Mouse (Mus musculus): ENCODE data around the gene Sowahb. TPM values are rescaled to one million over a fixed set of nuclear protein-coding genes. Genes with fewer than 3 reads are reported as not detected.

Sowahb gene
- polyA plus RNA-seq (2015; fragmentation: Nextera tagmentation; extraction: Ambion mirVana), result 0.09 and 0.25 TPM in 2 replicates

DNA sequence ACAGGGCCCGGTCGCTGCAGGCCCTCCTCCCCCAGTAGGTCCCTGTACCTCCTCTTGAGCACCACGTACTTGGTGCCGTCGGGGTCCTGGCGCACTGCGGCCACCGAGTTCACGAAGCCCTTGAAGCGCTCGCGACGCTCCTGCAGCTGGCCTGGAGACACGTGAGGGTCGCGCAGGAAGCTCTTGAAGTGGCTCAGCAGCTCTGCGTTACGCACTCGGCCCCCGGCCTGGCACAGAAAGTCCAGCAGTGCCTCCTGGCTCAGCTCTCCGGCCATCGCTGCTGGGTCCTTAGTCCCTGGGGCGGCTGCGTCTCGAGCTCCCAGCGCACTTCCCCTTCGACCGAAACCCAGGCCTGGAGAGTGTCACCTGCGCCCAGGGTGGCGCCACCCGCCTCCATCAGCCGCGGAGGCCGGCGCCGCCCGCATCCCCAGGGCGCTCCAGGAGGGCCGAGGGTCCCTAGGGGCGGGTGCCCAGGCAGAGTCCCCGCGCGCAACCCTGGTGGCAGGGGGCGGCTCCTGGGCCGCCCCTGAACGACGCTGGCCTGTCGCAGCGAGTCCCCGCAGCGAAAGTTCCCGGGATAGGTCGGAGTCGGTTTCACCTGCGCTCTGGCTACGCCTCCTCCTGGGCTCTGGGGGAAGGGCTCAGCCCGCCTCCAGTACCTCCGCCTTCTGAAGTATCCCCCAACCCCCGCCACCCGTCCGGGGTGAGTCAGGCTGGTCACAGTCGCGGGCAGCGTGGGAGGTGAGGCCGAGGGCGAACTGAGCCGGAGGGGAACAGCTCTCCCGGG lies at the start of gene Sowahb:
Sowahb (minus strand) TSS at position 439 of the 787 bp plus-strand sequence.
- Histone ChIP-seq H3K9ac (peak within 1 kb of the TSS; percentile 51), H3K27me3 (peaks cover 78% of the 10 kb centered on the region), H3K36me3 (no peaks in the 10 kb centered on the region), H3K4me3 (peak within 1 kb of the TSS; percentile 64), H3K4me2 (peak within 1 kb of the TSS; percentile 100), H3K27ac (no peak within 1 kb of the TSS), H3K4me1 (replicated peaks) (peaks cover 22% of the 10 kb centered on the region), H3K9me3 (replicated peaks) (no peaks in the 10 kb centered on the region)
- under 1% methylated on average over 68 of the region's 68 CpGs for WGBS
- peak; percentile 65 for ATAC-seq (replicated peaks; ENCODE audit: insufficient number of reproducible peaks, insufficient read depth, low FRiP score, low read depth)

DNA sequence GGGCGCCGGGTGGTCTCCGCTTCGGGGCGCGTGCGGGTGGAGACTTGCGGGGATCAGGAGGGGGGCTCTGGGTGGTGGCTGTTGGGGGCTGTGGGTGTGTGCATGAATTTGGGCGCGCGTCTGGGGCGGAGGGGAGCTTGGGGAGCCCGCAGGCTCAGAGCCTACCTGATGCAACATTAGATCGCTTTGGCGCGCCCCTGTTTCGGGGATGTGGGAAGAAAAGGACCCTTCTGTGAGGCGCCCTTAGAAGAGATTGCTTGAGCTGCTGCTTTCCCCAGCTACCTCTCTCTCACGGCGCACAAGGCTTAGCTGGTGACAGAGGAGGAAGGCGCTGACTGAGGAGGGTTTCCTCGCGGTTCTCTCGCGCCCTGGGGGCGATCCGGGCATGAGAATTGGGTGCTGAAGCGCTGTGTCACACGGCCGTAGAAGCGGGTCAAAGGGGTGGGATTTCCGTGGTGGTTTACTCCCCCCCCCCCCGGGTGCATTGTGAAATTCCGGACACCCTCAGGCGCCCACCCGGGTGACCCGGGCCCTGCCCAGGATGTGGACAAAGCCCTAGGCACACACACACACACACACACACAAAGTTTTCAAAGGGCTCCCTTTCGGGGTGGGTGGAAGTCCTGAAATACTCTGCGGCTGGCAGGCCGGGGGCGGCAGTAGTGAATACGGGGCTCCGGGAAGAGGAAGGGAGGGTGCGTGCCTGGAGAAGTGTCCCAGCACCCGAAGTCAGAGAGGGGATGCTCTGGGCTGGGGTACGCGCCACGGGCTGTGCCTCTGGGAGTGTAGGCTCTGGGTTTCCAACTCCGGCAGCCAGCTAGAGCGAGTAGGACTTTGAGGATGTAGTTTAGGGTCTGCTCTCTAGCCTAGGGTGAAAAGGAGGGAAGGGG lies 49.1 kb upstream of the Sowahb start:
- no peaks in the 10 kb centered on the region for H3K27me3 ChIP-seq

DNA sequence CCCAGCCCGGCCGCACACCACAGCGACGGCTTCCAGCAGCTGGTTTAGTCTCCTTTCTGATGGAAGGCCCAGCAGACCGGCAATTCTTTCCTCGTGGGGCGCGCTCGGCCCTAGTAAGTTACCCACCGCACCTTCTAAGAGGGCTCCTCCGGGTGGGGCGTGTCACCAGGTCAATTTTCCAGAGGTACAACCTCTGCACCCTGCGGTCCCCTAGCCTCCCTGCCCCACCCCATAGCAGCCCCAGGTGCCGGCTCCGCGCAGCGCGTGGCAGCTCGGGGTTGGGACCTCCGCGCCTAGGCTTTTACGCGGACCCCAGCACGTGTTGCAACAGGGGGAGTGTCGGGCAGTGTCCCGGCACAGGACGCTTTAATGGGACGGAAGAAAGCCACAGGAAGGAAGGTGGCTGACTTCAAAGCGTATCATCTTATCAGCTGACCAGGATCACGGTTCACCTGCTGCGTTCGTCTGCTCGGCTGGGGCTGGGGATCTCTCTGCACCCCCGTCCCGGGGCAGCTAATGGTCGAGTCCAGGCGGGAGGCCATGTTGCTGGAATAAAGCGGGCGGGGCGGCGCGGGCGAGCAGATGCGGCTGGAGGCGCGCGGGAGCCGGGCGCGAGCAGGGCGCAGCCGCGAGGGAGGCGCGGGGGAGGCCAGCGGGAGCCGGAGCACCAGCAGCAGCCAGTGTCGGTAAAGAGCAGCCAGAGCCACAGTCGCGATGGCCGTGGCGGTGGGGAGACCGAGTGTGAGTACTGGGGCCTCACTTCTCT lies 48.2 kb upstream of the Sowahb start, which contains the start of gene Sept11:
Sept11 (plus strand) TSS at position 581 of the 766 bp plus-strand sequence.
- Histone ChIP-seq H3K27ac (peak within 1 kb of the TSS; percentile 86), H3K4me2 (peak within 1 kb of the TSS; percentile 94), H3K27me3 (no peaks in the 10 kb centered on the region), H3K9ac (peak within 1 kb of the TSS; percentile 81), H3K9me3 (replicated peaks) (no peaks in the 10 kb centered on the region), H3K36me3 (no peaks in the 10 kb centered on the region), H3K4me3 (peak within 1 kb of the TSS; percentile 77), H3K4me1 (replicated peaks) (peaks cover 42% of the 10 kb centered on the region)
- WGBS, result under 1% methylated on average over 63 of the region's 63 CpGs
- ATAC-seq (replicated peaks; ENCODE audit: insufficient number of reproducible peaks, insufficient read depth, low FRiP score, low read depth), result peak; percentile 89

More for the DNA sequence above, 49.1 kb upstream of the Sowahb start:
- peak overlapping the region; percentile 94 for H3K4me2 ChIP-seq
- WGBS, result under 1% methylated on average over 50 of the region's 50 CpGs
- no peaks in the 10 kb centered on the region for H3K36me3 ChIP-seq
- no peaks in the 10 kb centered on the region for H3K9me3 ChIP-seq (replicated peaks)
- ATAC-seq (replicated peaks; ENCODE audit: insufficient number of reproducible peaks, insufficient read depth, low FRiP score, low read depth), result peak; percentile 31
- peaks cover 51% of the 10 kb centered on the region for H3K4me1 ChIP-seq (replicated peaks)
- peak overlapping the region; percentile 77 for H3K4me3 ChIP-seq
- peak overlapping the region; percentile 81 for H3K9ac ChIP-seq
- H3K27ac ChIP-seq, result peak overlapping the region; percentile 86

DNA sequence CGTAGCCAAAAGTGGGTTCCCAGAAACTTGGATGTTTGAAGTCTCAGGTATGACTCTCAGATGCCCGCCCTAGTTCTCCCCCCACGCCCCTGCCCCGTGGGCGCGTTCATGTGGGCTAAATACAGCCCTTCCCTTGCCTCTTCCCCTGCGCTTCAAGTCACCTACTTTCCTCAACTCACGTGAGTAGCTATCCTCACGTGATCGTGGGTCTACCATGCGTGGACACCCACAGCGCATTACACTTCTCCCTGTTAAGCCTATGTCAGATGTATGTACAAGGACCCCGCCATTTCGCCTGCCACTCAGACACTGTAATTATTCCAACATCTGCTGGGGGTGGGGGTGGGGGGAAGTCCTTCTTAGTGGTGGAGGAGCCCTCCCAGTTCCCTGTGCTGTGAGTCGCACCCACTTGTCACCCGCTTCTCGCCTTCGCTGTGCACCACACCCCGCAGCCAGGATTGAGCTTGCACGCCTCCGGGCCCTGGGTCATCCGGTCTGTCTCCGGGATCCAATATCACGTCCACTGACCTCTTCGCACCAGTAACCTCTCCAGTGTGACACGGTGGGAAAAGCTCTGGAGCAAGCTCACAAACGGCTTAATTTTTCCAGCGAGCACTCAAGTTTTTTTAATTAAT lies 47.4 kb upstream of the Sowahb start:
- peak; percentile 15; the same call in 1 of the 2 replicates for ATAC-seq (replicated peaks; ENCODE audit: insufficient number of reproducible peaks, insufficient read depth, low FRiP score, low read depth)
- peak overlapping the region; percentile 86 for H3K27ac ChIP-seq
- H3K4me3 ChIP-seq, result peak overlapping the region; percentile 77
- H3K4me1 ChIP-seq (replicated peaks), result peaks cover 37% of the 10 kb centered on the region
- peak overlapping the region; percentile 81 for H3K9ac ChIP-seq
- no peaks in the 10 kb centered on the region for H3K27me3 ChIP-seq
- peak overlapping the region; percentile 94 for H3K4me2 ChIP-seq
- no peaks in the 10 kb centered on the region for H3K9me3 ChIP-seq (replicated peaks)
- no peaks in the 10 kb centered on the region for H3K36me3 ChIP-seq
- WGBS, result 3% methylated on average over 28 of the region's 28 CpGs

DNA sequence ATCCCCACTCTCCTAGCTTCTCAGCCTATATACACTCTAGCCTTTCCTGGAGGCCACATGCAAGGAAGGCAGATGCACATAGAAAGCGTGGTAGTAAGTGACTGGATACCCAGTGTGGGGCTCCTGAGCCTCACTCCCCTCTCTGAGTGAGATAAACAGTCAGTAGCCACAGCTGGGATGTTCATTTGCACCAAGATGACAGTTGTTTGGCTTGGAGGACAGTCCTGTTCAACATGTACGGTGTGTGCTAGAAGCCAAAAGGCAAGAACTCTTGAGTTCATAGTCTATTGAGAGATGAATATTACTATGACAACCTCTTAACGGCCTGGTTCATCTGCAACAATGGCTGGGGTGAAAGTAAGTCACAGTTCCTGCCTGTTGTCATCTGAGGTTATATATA lies 46.4 kb upstream of the Sowahb start:
- H3K27ac ChIP-seq, result no peak overlapping the region
- no peaks in the 10 kb centered on the region for H3K36me3 ChIP-seq
- ATAC-seq (replicated peaks; ENCODE audit: insufficient number of reproducible peaks, insufficient read depth, low FRiP score, low read depth), result no peak
- H3K4me3 ChIP-seq, result peak overlapping the region; percentile 77
- peak overlapping the region; percentile 94 for H3K4me2 ChIP-seq
- no peaks in the 10 kb centered on the region for H3K9me3 ChIP-seq (replicated peaks)
- H3K4me1 ChIP-seq (replicated peaks), result peaks cover 31% of the 10 kb centered on the region
- no peak overlapping the region for H3K9ac ChIP-seq
- WGBS, result 36% methylated on average over 3 of the region's 3 CpGs
- no peaks in the 10 kb centered on the region for H3K27me3 ChIP-seq

DNA sequence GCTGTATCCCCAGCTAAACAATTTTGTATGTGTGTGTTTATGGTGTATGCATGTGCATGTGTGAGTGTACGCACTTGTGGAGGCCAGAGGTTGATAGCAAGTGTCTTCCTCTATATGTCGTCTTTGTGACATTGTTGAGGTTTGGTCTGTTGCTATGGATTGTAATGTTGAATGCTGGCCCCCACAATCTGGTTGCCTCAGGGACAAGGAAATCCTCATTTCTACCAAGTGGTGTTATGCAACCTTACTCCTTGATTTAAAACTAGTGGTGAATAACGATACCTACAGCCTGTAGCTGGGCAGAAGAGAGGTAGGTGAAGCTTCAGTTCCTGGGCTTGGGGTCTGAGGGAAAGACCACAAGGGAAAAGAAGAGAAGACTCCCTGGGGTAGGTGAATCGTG lies 41.1 kb upstream of the Sowahb start:
- 88% methylated on average over 4 of the region's 4 CpGs for WGBS
- no peak for ATAC-seq (replicated peaks; ENCODE audit: insufficient number of reproducible peaks, insufficient read depth, low FRiP score, low read depth)
- no peaks in the 10 kb centered on the region for H3K9me3 ChIP-seq (replicated peaks)
- no peak overlapping the region for H3K4me3 ChIP-seq
- peaks cover 8% of the 10 kb centered on the region for H3K4me1 ChIP-seq (replicated peaks)
- no peak overlapping the region for H3K4me2 ChIP-seq
- H3K9ac ChIP-seq, result no peak overlapping the region
- no peaks in the 10 kb centered on the region for H3K27me3 ChIP-seq
- H3K36me3 ChIP-seq, result no peaks in the 10 kb centered on the region
- no peak overlapping the region for H3K27ac ChIP-seq

DNA sequence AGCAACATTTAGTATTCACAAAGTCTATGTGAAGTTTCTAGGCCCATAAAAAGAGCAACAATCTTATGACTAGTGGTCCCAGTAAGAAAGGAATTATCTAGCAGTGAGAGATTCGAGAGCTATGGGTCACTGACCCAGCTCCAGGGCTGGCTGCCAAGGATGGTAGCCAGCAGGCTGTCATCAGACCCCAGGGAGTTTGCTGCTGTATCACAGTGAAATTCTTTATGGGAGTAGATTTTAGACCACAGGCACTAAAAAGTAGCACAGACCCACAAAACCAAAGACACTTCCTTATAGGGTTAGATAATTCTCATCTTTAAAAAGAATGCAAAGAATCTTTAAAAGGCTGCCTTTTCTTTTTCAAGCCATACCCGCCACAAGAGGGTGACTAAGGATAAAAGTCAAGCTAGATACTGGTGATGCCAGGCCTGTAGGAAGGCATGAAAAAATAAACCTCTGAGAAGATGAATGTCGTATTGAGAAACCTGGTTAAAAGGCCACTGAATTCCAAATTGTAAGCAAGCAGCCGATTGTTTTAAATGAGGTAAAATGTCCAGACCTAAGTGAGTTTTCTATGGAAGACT lies 40.3 kb upstream of the Sowahb start:
- Histone ChIP-seq H3K9me3 (replicated peaks) (no peaks in the 10 kb centered on the region), H3K4me2 (no peak overlapping the region), H3K27ac (no peak overlapping the region), H3K27me3 (no peaks in the 10 kb centered on the region), H3K4me3 (no peak overlapping the region), H3K9ac (no peak overlapping the region), H3K36me3 (no peaks in the 10 kb centered on the region), H3K4me1 (replicated peaks) (peaks cover 6% of the 10 kb centered on the region)
- no peak for ATAC-seq (replicated peaks; ENCODE audit: insufficient number of reproducible peaks, insufficient read depth, low FRiP score, low read depth)
- 39% methylated on average over 4 of the region's 4 CpGs for WGBS

DNA sequence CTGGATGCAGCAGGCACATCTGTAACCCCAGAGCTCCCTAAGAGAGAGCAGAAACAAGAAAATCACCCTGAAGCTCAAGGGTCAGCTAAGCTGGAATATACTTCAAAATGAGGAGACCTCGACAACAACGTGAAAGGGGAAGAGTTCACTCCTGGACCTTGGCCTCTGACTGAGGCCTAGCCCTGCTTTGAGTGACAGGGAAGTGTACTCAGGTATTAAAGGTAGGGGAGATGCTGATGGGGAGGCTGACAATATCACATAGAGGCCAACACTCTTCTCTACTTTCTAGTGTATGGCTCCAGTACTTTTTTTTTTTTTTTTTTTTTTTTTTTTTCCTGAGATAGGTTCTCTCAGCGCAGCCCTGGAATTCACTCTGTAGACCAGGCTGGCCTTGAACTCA lies 34.8 kb upstream of the Sowahb start:
- Histone ChIP-seq H3K4me3 (no peak overlapping the region), H3K9ac (no peak overlapping the region), H3K27ac (no peak overlapping the region), H3K9me3 (replicated peaks) (no peaks in the 10 kb centered on the region), H3K27me3 (no peaks in the 10 kb centered on the region), H3K4me1 (replicated peaks) (no peaks in the 10 kb centered on the region), H3K4me2 (no peak overlapping the region), H3K36me3 (no peaks in the 10 kb centered on the region)
- WGBS, result 81% methylated on average over 3 of the region's 3 CpGs
- ATAC-seq (replicated peaks; ENCODE audit: insufficient number of reproducible peaks, insufficient read depth, low FRiP score, low read depth), result no peak

DNA sequence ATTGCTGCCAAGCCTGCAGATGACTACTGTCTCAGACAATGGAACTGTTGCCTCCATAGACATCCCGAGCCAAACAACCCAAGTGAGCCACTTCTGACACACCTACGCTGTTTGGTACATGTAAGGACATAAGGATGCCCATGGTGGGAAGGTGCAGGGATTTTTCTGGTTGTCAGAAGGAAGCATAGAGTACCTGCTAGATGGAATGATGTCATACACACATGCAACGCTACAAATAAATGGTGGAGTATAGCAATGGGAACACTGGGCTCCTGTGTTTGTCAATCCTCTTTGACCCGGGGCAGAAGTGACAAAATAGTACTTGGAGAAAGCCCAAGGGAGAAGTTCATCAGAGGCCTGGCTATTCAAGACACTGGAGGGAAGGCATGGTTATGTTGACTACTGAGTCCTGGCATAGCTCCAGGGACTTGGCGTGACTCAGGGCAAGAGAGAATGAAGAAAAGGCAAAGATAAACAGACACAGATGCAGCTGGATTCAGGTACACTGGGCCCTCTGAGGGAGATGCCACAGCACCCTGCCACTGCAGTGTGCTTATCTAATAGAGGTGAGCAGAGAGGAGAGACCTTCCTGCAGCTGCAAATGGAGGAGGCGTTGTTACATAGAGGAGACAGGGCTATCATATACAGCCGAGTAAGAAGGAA lies 33.0 kb upstream of the Sowahb start:
- 71% methylated on average over 7 of the region's 7 CpGs for WGBS
- no peak for ATAC-seq (replicated peaks; ENCODE audit: insufficient number of reproducible peaks, insufficient read depth, low FRiP score, low read depth)
- H3K9ac ChIP-seq, result no peak overlapping the region
- no peak overlapping the region for H3K4me2 ChIP-seq
- H3K27ac ChIP-seq, result no peak overlapping the region
- H3K4me1 ChIP-seq (replicated peaks), result no peaks in the 10 kb centered on the region
- H3K9me3 ChIP-seq (replicated peaks), result no peaks in the 10 kb centered on the region
- no peaks in the 10 kb centered on the region for H3K36me3 ChIP-seq
- no peaks in the 10 kb centered on the region for H3K27me3 ChIP-seq
- H3K4me3 ChIP-seq, result no peak overlapping the region

DNA sequence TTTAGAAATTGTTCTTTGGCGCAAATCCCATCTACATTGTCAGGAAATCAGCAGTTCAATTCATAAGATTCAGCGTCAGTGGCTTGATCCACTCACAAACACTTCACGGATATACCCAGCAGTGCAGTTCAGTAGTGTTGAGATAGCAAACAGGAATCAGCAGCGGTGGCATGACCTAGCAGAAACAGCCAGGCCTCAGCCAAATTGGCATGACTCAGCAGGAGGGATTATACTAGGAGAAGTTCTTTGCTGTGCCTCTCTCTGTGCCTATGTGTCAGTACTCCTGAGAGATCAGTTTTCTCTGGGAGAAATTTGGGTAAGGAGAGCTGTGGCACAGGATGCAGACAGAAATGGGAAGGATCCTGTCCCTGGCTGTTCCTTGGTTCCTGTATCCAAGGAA lies 16.0 kb upstream of the Sowahb start:
- no peak overlapping the region for H3K9ac ChIP-seq
- 66% methylated on average over 4 of the region's 4 CpGs for WGBS
- ATAC-seq (replicated peaks; ENCODE audit: insufficient number of reproducible peaks, insufficient read depth, low FRiP score, low read depth), result no peak

More for the DNA sequence above, 16.0 kb upstream of the Sowahb start:
- Histone ChIP-seq H3K9me3 (replicated peaks) (no peaks in the 10 kb centered on the region), H3K27ac (no peak overlapping the region), H3K4me2 (no peak overlapping the region), H3K27me3 (no peaks in the 10 kb centered on the region), H3K4me3 (no peak overlapping the region), H3K4me1 (replicated peaks) (no peaks in the 10 kb centered on the region), H3K36me3 (no peaks in the 10 kb centered on the region)
